Mouse (Mus musculus): ENCODE measurements around the gene Sec13. TPM values are rescaled to one million over a fixed set of nuclear protein-coding genes. Genes with fewer than 3 reads are reported as not detected.
A peak's percentile ranks its signal among the peaks of the same experiment; 100 is the strongest.

The Sec13 gene
- polyA plus RNA-seq, 1 experiment from 2014 or later, result 147 TPM

DNA sequence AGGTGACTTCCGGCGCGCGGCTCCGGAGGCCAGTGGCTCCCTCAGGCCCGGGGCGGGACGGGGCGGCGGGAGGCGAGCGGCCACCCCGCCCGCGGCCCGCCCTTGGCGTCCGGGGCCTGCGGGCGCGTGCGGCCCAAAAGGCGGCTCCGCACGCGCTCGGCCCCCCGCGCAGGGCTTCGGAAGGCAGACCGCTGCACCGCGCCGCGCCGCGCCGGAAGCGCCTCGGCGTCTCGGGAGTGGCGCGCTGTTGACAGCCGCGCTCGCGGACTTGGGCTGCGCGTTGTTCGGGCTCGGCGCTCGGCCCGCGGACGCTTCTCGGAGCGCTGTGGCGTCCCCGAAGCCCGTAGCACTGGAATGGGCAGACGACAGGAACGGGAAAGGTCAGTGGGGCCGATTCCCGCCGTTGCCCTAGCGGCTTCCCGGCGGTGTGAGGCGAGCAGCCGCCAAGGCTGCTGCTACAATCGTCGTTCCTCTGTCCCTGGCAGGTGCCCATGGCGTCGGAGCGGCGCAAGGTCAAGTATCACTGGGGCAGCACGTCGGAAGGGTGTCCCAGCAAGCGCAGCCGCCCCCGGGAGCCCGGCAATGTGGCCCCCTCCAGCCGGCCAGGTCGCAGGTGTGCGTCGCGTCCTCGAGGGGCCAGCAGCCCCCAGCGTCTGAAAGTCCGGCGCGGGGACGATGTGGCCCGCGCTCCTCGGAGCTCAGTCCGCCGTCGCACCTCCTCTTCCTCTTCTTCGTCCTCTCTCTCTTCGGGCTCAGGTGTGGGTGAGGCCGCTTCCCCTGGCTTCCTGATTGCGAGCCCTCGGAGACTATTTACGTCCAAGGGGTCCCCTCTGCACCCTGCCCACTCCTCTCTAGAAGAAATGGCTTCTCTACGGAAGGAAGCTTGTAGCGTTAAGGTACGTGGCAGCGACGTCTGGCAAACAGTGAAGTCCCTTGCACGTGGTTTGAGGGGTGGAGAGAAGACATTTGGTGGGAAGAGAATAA lies 43.0 kb downstream of the Sec13 start:
- WGBS (ENCODE audit: insufficient replicate concordance), result under 1% methylated on average over 104 of the region's 113 CpGs

GRCm38 (mm10) chr6:113696582-113697221 lies 43.8 kb downstream of the Sec13 start, which contains the start of gene Tatdn2:
TSS of gene Tatdn2 (plus strand) at chr6:113697050.
- peak within 1 kb of the TSS; percentile 98 for H3K27ac ChIP-seq
- under 1% methylated on average over 58 of the region's 58 CpGs for whole genome bisulfite sequencing (ENCODE audit: insufficient replicate concordance)
- peaks cover 65% of the 10 kb centered on the region for H3K36me3 ChIP-seq
- no peaks in the 10 kb centered on the region for H3K9me3 ChIP-seq (replicated peaks)
- peak within 1 kb of the TSS; percentile 98 for H3K4me2 ChIP-seq
- H3K4me3 ChIP-seq (replicated peaks), result peak within 1 kb of the TSS; percentile 98
- H3K4me1 ChIP-seq (replicated peaks), result peaks cover 86% of the 10 kb centered on the region
- H3K9ac ChIP-seq, result peak within 1 kb of the TSS; percentile 99
- H3K27me3 ChIP-seq, result no peaks in the 10 kb centered on the region
- DNase-seq (peak; percentile 97), ATAC-seq (ENCODE audit: low read depth) (peak; percentile 94)

More for the DNA sequence above, 43.0 kb downstream of the Sec13 start:
- Histone ChIP-seq H3K9ac (peak overlapping the region; percentile 99), H3K27ac (peak overlapping the region; percentile 98), H3K4me2 (peak overlapping the region; percentile 98), H3K4me3 (replicated peaks) (peak overlapping the region; percentile 98), H3K9me3 (replicated peaks) (no peaks in the 10 kb centered on the region), H3K4me1 (replicated peaks) (peaks cover 79% of the 10 kb centered on the region), H3K27me3 (no peaks in the 10 kb centered on the region), H3K36me3 (peaks cover 66% of the 10 kb centered on the region)
- ATAC-seq (ENCODE audit: low read depth) (no peak), DNase-seq (no peak)

- peak overlapping the region; percentile 90 for H3K27ac ChIP-seq
- no peaks in the 10 kb centered on the region for H3K9me3 ChIP-seq (replicated peaks)
- ATAC-seq (ENCODE audit: low read depth), result no peak
- H3K27me3 ChIP-seq, result no peaks in the 10 kb centered on the region
- H3K9ac ChIP-seq, result peak overlapping the region; percentile 65
- DNase-seq, result no peak
- peak overlapping the region; percentile 41 for H3K4me3 ChIP-seq (replicated peaks)
- H3K4me1 ChIP-seq (replicated peaks), result peaks cover 88% of the 10 kb centered on the region
- WGBS (ENCODE audit: insufficient replicate concordance), result 37% methylated on average over 4 of the region's 4 CpGs
- peak overlapping the region; percentile 60 for H3K4me2 ChIP-seq
- H3K36me3 ChIP-seq, result peaks cover 57% of the 10 kb centered on the region
Observed at GRCm38 (mm10) chr6:113695766-113696355, 44.7 kb downstream of the Sec13 start.

- Histone ChIP-seq H3K4me2 (peak overlapping the region; percentile 60), H3K9ac (peak overlapping the region; percentile 65), H3K4me3 (replicated peaks) (peak overlapping the region; percentile 41), H3K27ac (peak overlapping the region; percentile 90), H3K36me3 (peaks cover 50% of the 10 kb centered on the region), H3K27me3 (no peaks in the 10 kb centered on the region), H3K9me3 (replicated peaks) (no peaks in the 10 kb centered on the region), H3K4me1 (replicated peaks) (peaks cover 88% of the 10 kb centered on the region)
- WGBS (ENCODE audit: insufficient replicate concordance), result 26% methylated on average over 1 of the region's 1 CpGs
- ATAC-seq (ENCODE audit: low read depth) (no peak), DNase-seq (no peak)
Observed at GRCm38 (mm10) chr6:113695203-113695602, 45.3 kb downstream of the Sec13 start.

DNA sequence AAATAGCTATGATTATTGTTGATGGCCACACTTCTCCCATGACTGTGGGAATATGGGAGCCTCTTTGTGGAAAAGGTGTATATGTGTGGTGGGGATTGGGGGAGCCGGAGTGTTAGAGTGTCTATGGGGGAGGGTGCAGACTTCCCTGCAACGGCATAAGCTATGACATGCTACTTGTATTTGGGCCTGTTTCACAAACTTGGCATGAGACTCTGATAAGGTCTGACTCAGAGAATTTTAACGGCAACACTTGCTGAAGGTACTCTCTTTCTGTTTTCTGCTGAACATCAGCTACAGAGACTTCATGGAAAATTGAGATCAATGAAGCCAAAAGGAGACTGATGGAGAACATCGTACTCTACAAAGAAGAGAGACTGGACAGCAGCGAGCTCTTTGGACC lies 47.2 kb downstream of the Sec13 start:
- DNase-seq, result no peak
- Histone ChIP-seq H3K9me3 (replicated peaks) (no peaks in the 10 kb centered on the region), H3K4me2 (peak overlapping the region; percentile 67), H3K27ac (peak overlapping the region; percentile 73), H3K4me3 (replicated peaks) (peak overlapping the region; percentile 61), H3K9ac (peak overlapping the region; percentile 70), H3K4me1 (replicated peaks) (peaks cover 85% of the 10 kb centered on the region), H3K36me3 (peaks cover 37% of the 10 kb centered on the region), H3K27me3 (no peaks in the 10 kb centered on the region)
- ATAC-seq (ENCODE audit: low read depth), result no peak
- WGBS (ENCODE audit: insufficient replicate concordance), result 59% methylated on average over 5 of the region's 5 CpGs

- 67% methylated on average over 5 of the region's 5 CpGs for WGBS (ENCODE audit: insufficient replicate concordance)
- Histone ChIP-seq H3K36me3 (peaks cover 37% of the 10 kb centered on the region), H3K4me3 (replicated peaks) (peak overlapping the region; percentile 61), H3K4me1 (replicated peaks) (peaks cover 82% of the 10 kb centered on the region), H3K27me3 (no peaks in the 10 kb centered on the region), H3K9ac (peak overlapping the region; percentile 70), H3K9me3 (replicated peaks) (no peaks in the 10 kb centered on the region), H3K4me2 (peak overlapping the region; percentile 67), H3K27ac (peak overlapping the region; percentile 73)
- DNase-seq (no peak), ATAC-seq (ENCODE audit: low read depth) (no peak)
Observed at GRCm38 (mm10) chr6:113692661-113693133, 47.8 kb downstream of the Sec13 start.

DNA sequence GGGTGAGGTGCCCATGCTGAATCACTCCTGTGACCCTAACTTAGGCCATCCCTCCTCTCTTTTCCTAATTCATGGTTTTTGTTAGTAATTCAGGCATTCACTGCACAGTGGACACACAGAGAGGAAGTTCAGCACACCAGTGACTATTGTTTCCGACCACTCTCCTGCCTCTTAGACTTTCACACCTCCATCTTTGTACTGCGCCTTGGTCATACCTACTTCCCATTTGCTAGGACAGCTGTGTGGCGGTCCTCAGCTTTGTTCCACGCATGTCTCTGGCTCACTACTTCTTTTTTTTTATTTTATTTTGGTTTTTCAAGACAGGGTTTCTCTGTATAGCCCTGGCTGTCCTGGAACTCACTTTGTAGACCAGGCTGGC lies 49.5 kb downstream of the Sec13 start:
- no peak for DNase-seq
- H3K4me3 ChIP-seq (replicated peaks), result peak overlapping the region; percentile 61
- no peak; the same call in 1 of the 2 replicates for ATAC-seq (ENCODE audit: low read depth)
- peaks cover 85% of the 10 kb centered on the region for H3K4me1 ChIP-seq (replicated peaks)
- H3K9me3 ChIP-seq (replicated peaks), result no peaks in the 10 kb centered on the region
- H3K36me3 ChIP-seq, result peaks cover 40% of the 10 kb centered on the region
- peak overlapping the region; percentile 98 for H3K27ac ChIP-seq
- WGBS (ENCODE audit: insufficient replicate concordance), result 30% methylated on average over 4 of the region's 4 CpGs
- H3K9ac ChIP-seq, result peak overlapping the region; percentile 84
- no peaks in the 10 kb centered on the region for H3K27me3 ChIP-seq
- H3K4me2 ChIP-seq, result peak overlapping the region; percentile 67

DNA sequence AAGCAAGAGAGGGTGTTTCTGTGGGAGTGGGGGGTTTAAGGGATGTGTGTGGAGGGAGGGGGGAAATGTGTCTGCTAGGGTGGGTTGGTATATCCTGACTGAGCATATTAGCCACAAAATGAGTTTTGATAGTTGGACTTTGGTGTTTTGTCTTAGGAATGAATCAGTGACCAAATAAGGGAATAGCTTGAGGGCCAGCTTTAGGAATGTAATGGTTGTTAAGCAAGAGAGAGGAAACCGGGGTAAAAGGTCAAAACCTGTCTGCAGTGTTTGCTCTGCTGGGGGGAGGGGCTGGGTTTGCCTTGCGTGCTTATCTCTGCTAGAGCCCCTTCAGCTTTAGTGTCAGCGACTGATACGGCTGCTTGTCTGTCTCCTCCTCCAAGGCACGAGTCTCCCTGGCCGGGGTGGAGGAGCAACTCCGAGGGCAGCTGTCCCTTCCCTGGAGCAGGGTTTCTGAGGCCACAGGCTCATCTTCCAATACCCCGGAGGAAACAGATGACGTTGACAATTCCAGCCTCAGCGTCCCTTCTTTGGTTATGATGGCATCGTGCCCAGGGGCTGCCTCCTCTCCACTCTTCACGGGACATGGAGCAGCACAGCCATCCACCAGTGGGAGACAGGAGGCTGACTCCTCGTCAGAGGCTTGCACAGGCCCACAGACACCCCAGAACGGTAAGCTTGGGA lies 50.0 kb downstream of the Sec13 start:
- peaks cover 83% of the 10 kb centered on the region for H3K4me1 ChIP-seq (replicated peaks)
- WGBS (ENCODE audit: insufficient replicate concordance), result 1% methylated on average over 14 of the region's 14 CpGs
- no peaks in the 10 kb centered on the region for H3K27me3 ChIP-seq
- H3K4me3 ChIP-seq (replicated peaks), result peak overlapping the region; percentile 61
- peak; percentile 91 for DNase-seq
- H3K4me2 ChIP-seq, result peak overlapping the region; percentile 67
- ATAC-seq (ENCODE audit: low read depth), result peak; percentile 95
- H3K9me3 ChIP-seq (replicated peaks), result no peaks in the 10 kb centered on the region
- H3K36me3 ChIP-seq, result peaks cover 40% of the 10 kb centered on the region
- peak overlapping the region; percentile 98 for H3K27ac ChIP-seq
- H3K9ac ChIP-seq, result peak overlapping the region; percentile 84

DNA sequence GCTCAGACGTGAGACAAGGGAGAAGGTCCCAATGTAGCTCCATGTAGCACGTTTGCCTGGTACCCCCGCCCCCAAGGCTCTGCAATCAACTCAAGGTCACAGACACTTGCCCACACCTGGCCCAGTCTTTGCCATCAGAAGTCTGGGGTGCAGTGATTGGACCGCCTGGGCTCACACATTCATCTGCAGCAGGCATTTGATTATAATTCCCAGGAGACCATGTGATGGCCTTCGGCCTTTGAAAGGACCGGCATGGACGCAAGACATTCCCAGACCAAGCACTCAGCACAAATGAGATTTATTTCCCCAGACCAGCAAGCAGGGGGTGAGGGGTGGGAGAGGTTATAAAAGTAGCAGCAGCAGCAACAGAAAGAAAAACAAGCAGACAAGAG lies 50.5 kb downstream of the Sec13 start:
- H3K27ac ChIP-seq, result peak overlapping the region; percentile 98
- WGBS (ENCODE audit: insufficient replicate concordance), result 46% methylated on average over 7 of the region's 7 CpGs

DNA sequence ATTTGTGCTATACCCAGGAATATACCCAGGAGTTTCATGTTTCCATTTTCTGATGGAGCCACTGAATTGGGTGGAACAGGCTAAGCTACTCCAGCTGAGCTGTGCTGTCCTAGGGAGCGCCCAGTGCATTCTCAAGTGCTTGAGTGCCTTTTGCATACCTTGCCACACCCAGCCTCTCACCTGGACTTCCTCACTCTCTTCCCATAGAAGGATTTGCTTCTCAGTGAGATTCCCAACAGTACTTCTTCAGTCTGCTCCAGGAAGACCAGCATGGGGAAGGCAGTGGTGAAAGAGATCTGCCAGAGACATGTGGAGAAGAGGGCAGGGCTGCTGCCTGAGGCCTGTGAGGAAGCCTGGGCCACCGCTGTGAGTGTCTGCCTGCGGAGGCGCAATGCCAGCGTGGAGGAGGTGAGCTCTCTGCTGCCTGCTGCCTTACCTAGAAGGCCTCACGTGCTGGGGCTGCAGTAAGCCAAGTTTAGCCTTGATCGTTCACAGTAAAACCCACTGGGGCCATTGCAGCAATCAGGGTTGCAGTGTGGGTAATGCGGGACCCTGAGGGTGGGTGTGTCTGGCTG lies 53.9 kb downstream of the Sec13 start:
- Histone ChIP-seq H3K27me3 (no peaks in the 10 kb centered on the region), H3K27ac (peak overlapping the region; percentile 16), H3K9me3 (replicated peaks) (no peaks in the 10 kb centered on the region), H3K36me3 (0 out of 2 replicates have a peak, but pooled peaks cover 4% of the 10 kb centered on the region), H3K4me2 (no peak overlapping the region), H3K4me1 (replicated peaks) (peaks cover 53% of the 10 kb centered on the region), H3K4me3 (replicated peaks) (no peak overlapping the region), H3K9ac (no peak overlapping the region)
- WGBS (ENCODE audit: insufficient replicate concordance), result 77% methylated on average over 8 of the region's 8 CpGs
- no peak for ATAC-seq (ENCODE audit: low read depth)
- no peak for DNase-seq

More for the DNA sequence above, 50.5 kb downstream of the Sec13 start:
- peak overlapping the region; percentile 61; the same call in 1 of the 2 replicates for H3K4me3 ChIP-seq (replicated peaks)
- H3K27me3 ChIP-seq, result no peaks in the 10 kb centered on the region
- DNase-seq (no peak), ATAC-seq (ENCODE audit: low read depth) (no peak)
- H3K4me1 ChIP-seq (replicated peaks), result peaks cover 80% of the 10 kb centered on the region
- H3K9me3 ChIP-seq (replicated peaks), result no peaks in the 10 kb centered on the region
- H3K9ac ChIP-seq, result peak overlapping the region; percentile 84
- H3K4me2 ChIP-seq, result peak overlapping the region; percentile 67
- peaks cover 35% of the 10 kb centered on the region for H3K36me3 ChIP-seq

Measured in liver, embryonic 13.5 days (tissue).